Mouse (Mus musculus): Measurements from ENCODE around the gene Gm9733. TPM values are rescaled to one million over a fixed set of nuclear protein-coding genes. Genes with fewer than 3 reads are reported as not detected.
A peak's percentile ranks its signal among the peaks of the same experiment; 100 is the strongest.
"Not testable (repeated sequence)": the region's sequence is repeated elsewhere in the genome, so short reads cannot be mapped to it uniquely, and the experiment has no call there.

Gene Gm9733
- polyA plus RNA-seq (2015; fragmentation: Nextera tagmentation; extraction: Ambion mirVana): 0.60 TPM in 2 replicates

- Histone ChIP-seq H3K4me1 (replicated peaks) (no peaks in the 10 kb centered on the region), H3K27ac (replicated peaks) (no peak within 1 kb of the TSS), H3K4me2 (no peak within 1 kb of the TSS), H3K9ac (no peak within 1 kb of the TSS), H3K9me3 (replicated peaks) (no peaks in the 10 kb centered on the region), H3K27me3 (no peaks in the 10 kb centered on the region), H3K4me3 (replicated peaks) (no peak within 1 kb of the TSS), H3K36me3 (replicated peaks) (no peaks in the 10 kb centered on the region)
- ATAC-seq (ENCODE audit: insufficient read depth): peak; percentile 62; the same call in 1 of the 2 replicates
- 63% methylated on average over 3 of the region's 3 CpGs for WGBS (ENCODE audit: insufficient replicate concordance)
Observed at GRCm38 (mm10) chr3:15332063-15332462, at the start of gene Gm9733. Gene Gm9733, minus strand, starts transcription at chr3:15332302.

GRCm38 (mm10) chr3:15355690-15356089 lies 23.6 kb upstream of the Gm9733 start:
- not testable (repeated sequence) for H3K9me3 ChIP-seq (replicated peaks); H3K27ac ChIP-seq (replicated peaks); H3K4me1 ChIP-seq (replicated peaks); H3K4me2 ChIP-seq; H3K27me3 ChIP-seq; ATAC-seq (ENCODE audit: insufficient read depth); H3K36me3 ChIP-seq (replicated peaks); H3K9ac ChIP-seq; H3K4me3 ChIP-seq (replicated peaks)
- 47% methylated on average over 3 of the region's 3 CpGs for WGBS (ENCODE audit: insufficient replicate concordance)

- ATAC-seq (ENCODE audit: insufficient read depth): not testable (repeated sequence)
Observed at GRCm38 (mm10) chr3:15350318-15350717, 18.2 kb upstream of the Gm9733 start.

GRCm38 (mm10) chr3:15345606-15346005 lies 13.5 kb upstream of the Gm9733 start:
- not testable (repeated sequence) for H3K4me1 ChIP-seq (replicated peaks); H3K27me3 ChIP-seq; H3K9ac ChIP-seq; H3K27ac ChIP-seq (replicated peaks); ATAC-seq (ENCODE audit: insufficient read depth); H3K4me2 ChIP-seq; H3K4me3 ChIP-seq (replicated peaks); H3K9me3 ChIP-seq (replicated peaks); H3K36me3 ChIP-seq (replicated peaks)
- 50% methylated on average over 3 of the region's 3 CpGs for WGBS (ENCODE audit: insufficient replicate concordance)

More at GRCm38 (mm10) chr3:15350318-15350717, 18.2 kb upstream of the Gm9733 start:
- H3K27ac ChIP-seq (replicated peaks); H3K36me3 ChIP-seq (replicated peaks); H3K27me3 ChIP-seq; H3K4me3 ChIP-seq (replicated peaks); H3K4me1 ChIP-seq (replicated peaks); H3K9ac ChIP-seq; H3K9me3 ChIP-seq (replicated peaks); H3K4me2 ChIP-seq: not testable (repeated sequence)
- WGBS (ENCODE audit: insufficient replicate concordance): 68% methylated on average over 1 of the region's 2 CpGs

GRCm38 (mm10) chr3:15340287-15340686 lies 8.2 kb upstream of the Gm9733 start:
- Histone ChIP-seq H3K36me3 (replicated peaks) (no peaks in the 10 kb centered on the region), H3K27ac (replicated peaks) (no peak overlapping the region), H3K9ac (no peak overlapping the region), H3K4me1 (replicated peaks) (no peaks in the 10 kb centered on the region), H3K4me3 (replicated peaks) (no peak overlapping the region), H3K9me3 (replicated peaks) (no peaks in the 10 kb centered on the region), H3K4me2 (no peak overlapping the region), H3K27me3 (no peaks in the 10 kb centered on the region)
- 28% methylated on average over 1 of the region's 1 CpGs for WGBS (ENCODE audit: insufficient replicate concordance)
- no peak for ATAC-seq (ENCODE audit: insufficient read depth)

GRCm38 (mm10) chr3:15334182-15334581 lies 2.1 kb upstream of the Gm9733 start:
- ATAC-seq (ENCODE audit: insufficient read depth): no peak
- WGBS (ENCODE audit: insufficient replicate concordance): 47% methylated on average over 2 of the region's 2 CpGs
- Histone ChIP-seq H3K9ac (no peak overlapping the region), H3K27me3 (no peaks in the 10 kb centered on the region), H3K36me3 (replicated peaks) (no peaks in the 10 kb centered on the region), H3K4me3 (replicated peaks) (no peak overlapping the region), H3K27ac (replicated peaks) (no peak overlapping the region), H3K9me3 (replicated peaks) (no peaks in the 10 kb centered on the region), H3K4me2 (no peak overlapping the region), H3K4me1 (replicated peaks) (no peaks in the 10 kb centered on the region)

- Histone ChIP-seq H3K4me3 (replicated peaks) (no peak overlapping the region), H3K4me2 (no peak overlapping the region), H3K9me3 (replicated peaks) (no peaks in the 10 kb centered on the region), H3K27ac (replicated peaks) (no peak overlapping the region), H3K27me3 (no peaks in the 10 kb centered on the region), H3K4me1 (replicated peaks) (no peaks in the 10 kb centered on the region), H3K36me3 (replicated peaks) (no peaks in the 10 kb centered on the region), H3K9ac (no peak overlapping the region)
- ATAC-seq (ENCODE audit: insufficient read depth): peak; percentile 68
- WGBS (ENCODE audit: insufficient replicate concordance): 47% methylated on average over 3 of the region's 3 CpGs
Observed at GRCm38 (mm10) chr3:15331545-15331944, 557 bp downstream of the Gm9733 start.

- no peak overlapping the region for H3K9ac ChIP-seq
- H3K4me1 ChIP-seq (replicated peaks): no peaks in the 10 kb centered on the region
- no peaks in the 10 kb centered on the region for H3K27me3 ChIP-seq
- no peak overlapping the region for H3K4me3 ChIP-seq (replicated peaks)
- ATAC-seq (ENCODE audit: insufficient read depth): 0 out of 2 replicates have a peak, but pooled peaks have one; percentile 17
- no peak overlapping the region for H3K4me2 ChIP-seq
- no peak overlapping the region for H3K27ac ChIP-seq (replicated peaks)
- no peaks in the 10 kb centered on the region for H3K9me3 ChIP-seq (replicated peaks)
- no peaks in the 10 kb centered on the region for H3K36me3 ChIP-seq (replicated peaks)
Observed at GRCm38 (mm10) chr3:15329549-15329948, 2.6 kb downstream of the Gm9733 start.

- H3K4me3 ChIP-seq (replicated peaks): no peak overlapping the region
- no peaks in the 10 kb centered on the region for H3K9me3 ChIP-seq (replicated peaks)
- H3K27ac ChIP-seq (replicated peaks): no peak overlapping the region
- WGBS (ENCODE audit: insufficient replicate concordance): 58% methylated on average over 6 of the region's 6 CpGs
- H3K4me2 ChIP-seq: no peak overlapping the region
- no peaks in the 10 kb centered on the region for H3K27me3 ChIP-seq
- H3K4me1 ChIP-seq (replicated peaks): no peaks in the 10 kb centered on the region
- H3K9ac ChIP-seq: no peak overlapping the region
- ATAC-seq (ENCODE audit: insufficient read depth): no peak
- no peaks in the 10 kb centered on the region for H3K36me3 ChIP-seq (replicated peaks)
Observed at GRCm38 (mm10) chr3:15284424-15285328, 47.4 kb downstream of the Gm9733 start.

- Histone ChIP-seq H3K9ac (no peak overlapping the region), H3K4me1 (replicated peaks) (no peaks in the 10 kb centered on the region), H3K27ac (replicated peaks) (no peak overlapping the region; the same call in 1 of the 2 replicates), H3K4me2 (no peak overlapping the region), H3K36me3 (replicated peaks) (no peaks in the 10 kb centered on the region), H3K4me3 (replicated peaks) (no peak overlapping the region), H3K9me3 (replicated peaks) (no peaks in the 10 kb centered on the region), H3K27me3 (no peaks in the 10 kb centered on the region)
- ATAC-seq (ENCODE audit: insufficient read depth): no peak
- 28% methylated on average over 5 of the region's 5 CpGs for WGBS (ENCODE audit: insufficient replicate concordance)
Observed at GRCm38 (mm10) chr3:15275899-15276526, 56.1 kb downstream of the Gm9733 start.

- Histone ChIP-seq H3K4me3 (replicated peaks) (no peak overlapping the region), H3K4me2 (no peak overlapping the region), H3K36me3 (replicated peaks) (no peaks in the 10 kb centered on the region), H3K27ac (replicated peaks) (no peak overlapping the region), H3K4me1 (replicated peaks) (no peaks in the 10 kb centered on the region), H3K9me3 (replicated peaks) (no peaks in the 10 kb centered on the region), H3K9ac (no peak overlapping the region), H3K27me3 (no peaks in the 10 kb centered on the region)
- WGBS (ENCODE audit: insufficient replicate concordance): 5% methylated on average over 3 of the region's 3 CpGs
- no peak for ATAC-seq (ENCODE audit: insufficient read depth)
Observed at GRCm38 (mm10) chr3:15264450-15264849, 67.7 kb downstream of the Gm9733 start.
